Mouse (Mus musculus) kidney, postnatal 0 days (tissue): ENCODE measurements around the gene Wasf2. TPM values are rescaled to one million over a fixed set of nuclear protein-coding genes. Genes with fewer than 3 reads are reported as not detected.

Source experiments
- ATAC-seq: fragments of 200-750 bp; cut with Nextera tagmentation; replicated peaks from 2 replicates; pipeline ENCODE4 v1.8.0; 2017; ENCODE audit warnings: low read depth, moderate number of reproducible peaks, moderate TSS enrichment, moderate library complexity; ENCODE audit not compliant: low FRiP score
- DNase-seq: peaks from one replicate; pipeline ENCODE4 v3.0.0-alpha.2; 2016; ENCODE audit warnings: low spot score
- H3K27ac ChIP-seq: fragments of 300-500 bp; sonication (generic); 2 replicates; pipeline ENCODE4 v1.5.1; 2014; ENCODE audit warnings: mild to moderate bottlenecking
- H3K27me3 ChIP-seq: fragments of 300-500 bp; sonication (generic); 2 replicates; pipeline ENCODE4 v1.6.1; 2014; ENCODE audit warnings: low read length, mixed read lengths; ENCODE audit not compliant: insufficient read depth
- H3K36me3 ChIP-seq: fragments of 300-500 bp; sonication (generic); 2 replicates; pipeline ENCODE4 v1.6.1; 2014; ENCODE audit warnings: low read length, mixed read lengths; ENCODE audit not compliant: insufficient read depth
- H3K4me1 ChIP-seq: fragments of 300-500 bp; sonication (generic); replicated peaks from 2 replicates; pipeline ENCODE4 v1.6.1; 2014; ENCODE audit warnings: antibody characterized with exemption, low read length, mixed read lengths; ENCODE audit not compliant: insufficient read depth
- H3K4me2 ChIP-seq: fragments of 300-500 bp; sonication (generic); 2 replicates; pipeline ENCODE4 v1.6.1; 2014; ENCODE audit warnings: mild to moderate bottlenecking, low read length, moderate library complexity, mixed read lengths
- H3K4me3 ChIP-seq: fragments of 300-500 bp; sonication (generic); replicated peaks from 2 replicates; pipeline ENCODE4 v1.5.1; 2014; ENCODE audit warnings: low read depth, low read length
- H3K9ac ChIP-seq: fragments of 300-500 bp; sonication (generic); 2 replicates; pipeline ENCODE4 v1.6.1; 2014; ENCODE audit warnings: low read depth, low read length
- H3K9me3 ChIP-seq: fragments of 300-500 bp; sonication (generic); replicated peaks from 2 replicates; pipeline ENCODE4 v1.6.1; 2016; ENCODE audit warnings: low read length, inconsistent platforms, mixed read lengths
- CTCF ChIP-seq: IDR thresholded peaks from 2 replicates; pipeline ENCODE4 v1.5.1; 2016; ENCODE audit warnings: antibody characterized with exemption, low read depth, mild to moderate bottlenecking, moderate library complexity
- WGBS: fragments of 180-500 bp; shearing (Covaris S2); extraction: QIAGEN DNeasy Blood & Tissue Kit; methylation state at CpG from one replicate; pipeline ENCODE4 v1.1.7; 2014; 5-methylcytosine and 5-hydroxymethylcytosine counted together
- microRNA-seq: library from miRNA; unstranded; fragments of <30 nt; microRNA quantifications from one replicate; pipeline ENCODE4, GENCODE M21; 2016
- polyA plus RNA-seq: library from polyadenylated mRNA; unstranded; fragments of >200 nt; fragmentation: Nextera tagmentation; extraction: Ambion mirVana; gene quantifications from 2 replicates; pipeline ENCODE4 v1.2.1, GENCODE M21; 2015

The Wasf2 gene
- polyA plus RNA-seq, 1 experiment from 2014 or later: 98.8 TPM

DNA sequence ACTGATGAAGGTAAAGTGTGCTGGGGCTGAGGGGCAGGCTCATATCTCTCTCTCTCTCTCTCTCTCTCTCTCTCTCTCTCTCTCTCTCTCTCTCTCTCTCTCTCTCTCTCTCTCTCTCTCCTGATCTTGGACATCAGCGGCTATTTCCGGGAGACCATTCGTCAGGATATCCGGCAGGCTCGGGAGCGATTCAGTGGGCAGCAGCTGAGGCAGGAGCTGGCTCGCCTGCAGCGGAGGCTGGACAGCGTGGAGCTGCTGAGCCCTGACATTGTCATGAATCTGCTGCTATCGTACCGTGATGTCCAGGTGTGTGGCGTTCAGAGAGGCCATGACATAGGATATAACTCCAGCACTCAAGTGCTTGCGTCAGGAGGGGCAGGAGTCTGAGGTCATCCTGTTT, 113.2 kb downstream of the Wasf2 start:
- DNase-seq (no peak), ATAC-seq (no peak)
- Histone ChIP-seq H3K4me2 (no peak overlapping the region), H3K9ac (no peak overlapping the region), H3K4me1 (0 out of 2 replicates have a peak, but pooled peaks cover 9% of the 10 kb centered on the region), H3K4me3 (no peak overlapping the region), H3K27me3 (0 out of 2 replicates have a peak, but pooled peaks cover 4% of the 10 kb centered on the region), H3K36me3 (no peaks in the 10 kb centered on the region), H3K9me3 (no peaks in the 10 kb centered on the region), H3K27ac (no peak overlapping the region)
- no peak for TF ChIP-seq CTCF
- 16% methylated on average over 13 of the region's 13 CpGs for WGBS

DNA sequence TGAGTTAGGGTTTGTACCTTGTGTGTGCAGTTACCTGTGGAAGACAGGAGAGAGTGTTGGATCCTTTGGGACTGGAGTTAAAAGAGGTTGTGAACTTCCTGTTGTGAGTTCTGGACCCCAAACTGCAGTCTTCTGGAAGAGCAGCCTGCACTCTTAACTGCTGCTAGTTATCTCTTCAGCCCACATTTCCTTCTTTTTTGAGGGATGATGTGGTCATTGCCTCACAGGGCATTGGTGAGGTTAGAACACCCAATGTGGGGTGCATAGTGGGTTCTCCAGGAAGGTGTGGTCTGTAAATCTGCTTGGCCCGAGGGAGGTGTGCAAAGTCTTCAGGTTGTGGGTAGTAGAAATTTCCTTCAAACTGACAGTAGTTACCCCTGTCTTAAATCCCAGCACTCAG, 114.0 kb downstream of the Wasf2 start:
- H3K4me3 ChIP-seq: no peak overlapping the region
- no peak overlapping the region for H3K4me2 ChIP-seq
- TF ChIP-seq CTCF: no peak
- WGBS: 88% methylated on average over 1 of the region's 1 CpGs
- no peaks in the 10 kb centered on the region for H3K9me3 ChIP-seq
- H3K9ac ChIP-seq: no peak overlapping the region
- DNase-seq (no peak), ATAC-seq (no peak)
- no peaks in the 10 kb centered on the region for H3K36me3 ChIP-seq
- H3K27me3 ChIP-seq: 0 out of 2 replicates have a peak, but pooled peaks cover 4% of the 10 kb centered on the region
- no peak overlapping the region for H3K27ac ChIP-seq
- 0 out of 2 replicates have a peak, but pooled peaks cover 9% of the 10 kb centered on the region for H3K4me1 ChIP-seq

- no peak overlapping the region for H3K9ac ChIP-seq
- 24% methylated on average over 15 of the region's 15 CpGs for WGBS
- DNase-seq (peak; percentile 40), ATAC-seq (no peak)
- H3K4me1 ChIP-seq: peaks cover 9% of the 10 kb centered on the region; the same call in 1 of the 2 replicates
- 0 out of 2 replicates have a peak, but pooled peaks cover 4% of the 10 kb centered on the region for H3K27me3 ChIP-seq
- H3K36me3 ChIP-seq: no peaks in the 10 kb centered on the region
- no peak overlapping the region for H3K4me3 ChIP-seq
- H3K27ac ChIP-seq: no peak overlapping the region
- no peak for TF ChIP-seq CTCF
- no peak overlapping the region for H3K4me2 ChIP-seq
- H3K9me3 ChIP-seq: no peaks in the 10 kb centered on the region
These were observed 116.8 kb downstream of the Wasf2 start for GRCm38 (mm10) chr4:133247072-133247471.

GRCm38 (mm10) chr4:133247806-133248449, 117.6 kb downstream of the Wasf2 start:
- Histone ChIP-seq H3K4me3 (no peak overlapping the region), H3K9me3 (no peaks in the 10 kb centered on the region), H3K9ac (no peak overlapping the region), H3K4me1 (peaks cover 9% of the 10 kb centered on the region; the same call in 1 of the 2 replicates), H3K4me2 (no peak overlapping the region), H3K27ac (no peak overlapping the region), H3K27me3 (no peaks in the 10 kb centered on the region), H3K36me3 (no peaks in the 10 kb centered on the region)
- TF ChIP-seq CTCF: no peak
- 56% methylated on average over 13 of the region's 13 CpGs for WGBS
- no peak for DNase-seq
- no peak for ATAC-seq

Small RNA genes within 50 kb of the gene (microRNA-seq; reads per million reads assigned to microRNA genes)
- 0.80 reads per million for gene Mir7017

Other genes starting within 250 kb of the Wasf2 start
- gene Stx12, start 246.0 kb upstream of the Wasf2 start, polyA plus RNA-seq: 59.5 and 60.7 TPM in 2 replicates
- gene Fam76a, start 207.9 kb upstream of the Wasf2 start, polyA plus RNA-seq: 44.8 and 47.1 TPM in 2 replicates
- gene Fgr, start 156.4 kb upstream of the Wasf2 start, polyA plus RNA-seq: 0.47 and 0.51 TPM in 2 replicates
- 6.4 and 6.7 TPM in 2 replicates for gene Ahdc1, start 119.2 kb upstream of the Wasf2 start, polyA plus RNA-seq
- 19.1 and 19.6 TPM in 2 replicates for gene Cd164l2, start 81.6 kb downstream of the Wasf2 start, polyA plus RNA-seq
- gene Gpr3, start 82.0 kb downstream of the Wasf2 start, polyA plus RNA-seq: 0.11 and 0.54 TPM in 2 replicates
- 3.4 and 4.2 TPM in 2 replicates for gene Map3k6, start 110.3 kb downstream of the Wasf2 start, polyA plus RNA-seq
- 2.5 and 2.8 TPM in 2 replicates for gene Sytl1, start 132.6 kb downstream of the Wasf2 start, polyA plus RNA-seq
- gene Tmem222, start 147.3 kb downstream of the Wasf2 start, polyA plus RNA-seq: 74.5 and 81.2 TPM in 2 replicates
- 9.9 and 11.2 TPM in 2 replicates for gene Wdtc1, start 223.0 kb downstream of the Wasf2 start, polyA plus RNA-seq
- gene Slc9a1, start 239.2 kb downstream of the Wasf2 start, polyA plus RNA-seq: 5.7 and 7.1 TPM in 2 replicates